Mouse (Mus musculus): ENCODE data around the gene Gopc. TPM values are rescaled to one million over a fixed set of nuclear protein-coding genes. Genes with fewer than 3 reads are reported as not detected.
"Not testable (repeated sequence)": the region's sequence is repeated elsewhere in the genome, so short reads cannot be mapped to it uniquely, and the experiment has no call there.

Gopc gene
- polyA plus RNA-seq, 1 experiment from 2014 or later = 28.1 TPM

- Histone ChIP-seq H3K27me3 (replicated peaks; ENCODE audit: control insufficient read depth, insufficient read depth, low read length) (no peaks in the 10 kb centered on the region), H3K9ac (ENCODE audit: low read depth, low read length) (no peak overlapping the region), H3K4me3 (ENCODE audit: low read length) (no peak overlapping the region), H3K27ac (ENCODE audit: low read depth, low read length) (no peak overlapping the region), H3K4me1 (ENCODE audit: control insufficient read depth, insufficient read depth, low read depth, low read length) (no peaks in the 10 kb centered on the region), H3K4me2 (ENCODE audit: low read length) (no peak overlapping the region), H3K9me3 (ENCODE audit: control insufficient read depth, low read length) (no peaks in the 10 kb centered on the region), H3K36me3 (ENCODE audit: control insufficient read depth, insufficient read depth, low read length) (no peaks in the 10 kb centered on the region)
- ATAC-seq = no peak
- 85% methylated on average over 4 of the region's 4 CpGs for WGBS
Measured at GRCm38 (mm10) chr10:52293921-52294577, 87.9 kb downstream of the Gopc start.

- not testable (repeated sequence) for H3K27ac ChIP-seq (ENCODE audit: low read depth, low read length); H3K36me3 ChIP-seq (ENCODE audit: control insufficient read depth, insufficient read depth, low read length); H3K9ac ChIP-seq (ENCODE audit: low read depth, low read length); H3K27me3 ChIP-seq (replicated peaks; ENCODE audit: control insufficient read depth, insufficient read depth, low read length); H3K4me3 ChIP-seq (ENCODE audit: low read length); ATAC-seq; H3K4me2 ChIP-seq (ENCODE audit: low read length); H3K9me3 ChIP-seq (ENCODE audit: control insufficient read depth, low read length); H3K4me1 ChIP-seq (ENCODE audit: control insufficient read depth, insufficient read depth, low read depth, low read length)
- 84% methylated on average over 1 of the region's 1 CpGs for WGBS
Measured at GRCm38 (mm10) chr10:52292391-52292790, 89.5 kb downstream of the Gopc start.

GRCm38 (mm10) chr10:52289261-52289660 lies 92.7 kb downstream of the Gopc start:
- 88% methylated on average over 3 of the region's 3 CpGs for WGBS
- no peak for ATAC-seq
- no peak overlapping the region for H3K9ac ChIP-seq (ENCODE audit: low read depth, low read length)

GRCm38 (mm10) chr10:52287852-52288533 lies 93.9 kb downstream of the Gopc start:
- Histone ChIP-seq H3K4me1 (ENCODE audit: control insufficient read depth, insufficient read depth, low read depth, low read length) (no peaks in the 10 kb centered on the region), H3K27ac (ENCODE audit: low read depth, low read length) (no peak overlapping the region), H3K4me2 (ENCODE audit: low read length) (no peak overlapping the region), H3K4me3 (ENCODE audit: low read length) (no peak overlapping the region), H3K9me3 (ENCODE audit: control insufficient read depth, low read length) (no peaks in the 10 kb centered on the region), H3K9ac (ENCODE audit: low read depth, low read length) (no peak overlapping the region), H3K36me3 (ENCODE audit: control insufficient read depth, insufficient read depth, low read length) (no peaks in the 10 kb centered on the region), H3K27me3 (replicated peaks; ENCODE audit: control insufficient read depth, insufficient read depth, low read length) (no peaks in the 10 kb centered on the region)
- peak; percentile 56 for ATAC-seq
- WGBS = 51% methylated on average over 5 of the region's 5 CpGs

More at GRCm38 (mm10) chr10:52289261-52289660, 92.7 kb downstream of the Gopc start:
- Histone ChIP-seq H3K4me1 (ENCODE audit: control insufficient read depth, insufficient read depth, low read depth, low read length) (no peaks in the 10 kb centered on the region), H3K4me2 (ENCODE audit: low read length) (no peak overlapping the region), H3K27ac (ENCODE audit: low read depth, low read length) (no peak overlapping the region), H3K27me3 (replicated peaks; ENCODE audit: control insufficient read depth, insufficient read depth, low read length) (no peaks in the 10 kb centered on the region), H3K36me3 (ENCODE audit: control insufficient read depth, insufficient read depth, low read length) (no peaks in the 10 kb centered on the region), H3K9me3 (ENCODE audit: control insufficient read depth, low read length) (no peaks in the 10 kb centered on the region), H3K4me3 (ENCODE audit: low read length) (no peak overlapping the region)

Other genes starting within 250 kb of the Gopc start
- not detected in 2 replicates for gene Ros1, start 186.9 kb downstream of the Gopc start, polyA plus RNA-seq (2015; fragmentation: Nextera tagmentation; extraction: Ambion mirVana)
- gene Dcbld1, start 148.5 kb downstream of the Gopc start, polyA plus RNA-seq (2015; fragmentation: Nextera tagmentation; extraction: Ambion mirVana) = 21.0 and 23.2 TPM in 2 replicates
- gene Gm26741, start 23.4 kb downstream of the Gopc start, polyA plus RNA-seq (2015; fragmentation: Nextera tagmentation; extraction: Ambion mirVana) = not detected in 2 replicates
- not detected in 2 replicates for gene Nepn, start 6.8 kb upstream of the Gopc start, polyA plus RNA-seq (2015; fragmentation: Nextera tagmentation; extraction: Ambion mirVana)
- gene Nus1, start 35.4 kb upstream of the Gopc start, polyA plus RNA-seq (2015; fragmentation: Nextera tagmentation; extraction: Ambion mirVana) = 22.1 and 22.4 TPM in 2 replicates

Measured in hindbrain, embryonic 16.5 days (tissue).